Mouse (Mus musculus): ENCODE results near the gene Mvk.

DNA sequence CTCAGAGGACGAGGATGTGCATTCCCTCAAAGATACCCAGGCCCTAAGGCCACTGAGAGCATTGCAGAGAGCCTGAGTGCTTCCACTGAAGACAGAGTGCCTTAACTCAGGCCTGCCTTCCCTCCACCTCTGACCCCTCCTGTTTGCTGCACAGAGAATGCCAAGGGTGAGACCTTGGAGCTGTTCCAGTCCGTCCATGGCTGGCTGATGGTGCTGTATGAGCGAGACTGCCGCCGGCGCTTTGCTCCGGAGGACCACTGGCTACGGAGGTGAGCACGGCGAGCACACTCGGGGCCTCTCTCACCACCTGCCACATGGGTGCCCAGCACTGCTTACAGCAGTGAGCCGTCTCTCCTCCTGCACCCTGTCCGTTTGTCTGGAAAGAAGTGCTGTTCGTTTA lies 37.5 kb upstream of the Mvk start:
- no peak for TF ChIP-seq CTCF (IDR thresholded peaks at IDR 0.05; ENCODE audit: control insufficient read depth, insufficient read depth, insufficient read length)
- TF ChIP-seq MYOD1 (IDR thresholded peaks at IDR 0.05; ENCODE audit: control insufficient read depth, insufficient read length, low read depth) = no peak
- TF ChIP-seq CEBPB (IDR thresholded peaks at IDR 0.05; ENCODE audit: low read depth) = no peak
- TF ChIP-seq FOSL1 (IDR thresholded peaks at IDR 0.05; ENCODE audit: insufficient read depth, low read length, poor library complexity, severe bottlenecking) = no peak
- no peak for TF ChIP-seq USF1 (IDR thresholded peaks at IDR 0.05; ENCODE audit: low read depth)

Measured in C2C12 (cell line).